Mouse (Mus musculus): ENCODE data around the gene Olfr1303. TPM values are rescaled to one million over a fixed set of nuclear protein-coding genes. Genes with fewer than 3 reads are reported as not detected.

The Olfr1303 gene
- polyA plus RNA-seq (2015; fragmentation: Nextera tagmentation; extraction: Ambion mirVana) = not detected in 2 replicates

DNA sequence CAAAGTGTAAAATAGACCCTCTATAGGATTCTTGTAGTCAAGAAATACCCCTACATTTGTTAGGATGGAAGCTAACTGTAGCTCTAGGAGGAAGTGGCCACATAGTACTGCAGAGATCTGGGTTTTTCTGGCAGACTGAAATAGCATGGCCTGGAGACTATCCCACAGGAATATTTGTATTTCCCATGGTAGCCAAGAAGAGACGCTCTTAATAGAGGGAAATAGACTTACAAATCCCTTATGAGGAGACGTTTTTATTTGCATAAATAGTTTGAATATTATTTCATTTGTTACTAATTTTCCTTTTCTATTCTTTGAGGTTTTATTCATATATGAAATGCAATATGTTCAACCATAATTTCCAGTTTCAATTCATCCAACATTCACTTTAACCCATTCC, at the start of gene Olfr1303:
Olfr1303 (minus strand) TSS at position 101 of the 400 bp plus-strand sequence.
- no peaks in the 10 kb centered on the region for H3K36me3 ChIP-seq (ENCODE audit: control insufficient read depth, insufficient read depth)
- WGBS = 80% methylated on average over 2 of the region's 2 CpGs
- H3K27ac ChIP-seq (ENCODE audit: low read length) = no peak within 1 kb of the TSS
- H3K9ac ChIP-seq (replicated peaks; ENCODE audit: low read depth, low read length) = no peak within 1 kb of the TSS
- H3K4me1 ChIP-seq (replicated peaks; ENCODE audit: control insufficient read depth, insufficient read depth, low read length) = no peaks in the 10 kb centered on the region
- ATAC-seq = no peak
- H3K9me3 ChIP-seq (ENCODE audit: control insufficient read depth, low read length) = no peaks in the 10 kb centered on the region
- H3K27me3 ChIP-seq (replicated peaks; ENCODE audit: control insufficient read depth, insufficient read depth, low read length) = no peaks in the 10 kb centered on the region
- H3K4me3 ChIP-seq (replicated peaks; ENCODE audit: low read length) = no peak within 1 kb of the TSS
- no peak within 1 kb of the TSS for H3K4me2 ChIP-seq (ENCODE audit: low read length)

DNA sequence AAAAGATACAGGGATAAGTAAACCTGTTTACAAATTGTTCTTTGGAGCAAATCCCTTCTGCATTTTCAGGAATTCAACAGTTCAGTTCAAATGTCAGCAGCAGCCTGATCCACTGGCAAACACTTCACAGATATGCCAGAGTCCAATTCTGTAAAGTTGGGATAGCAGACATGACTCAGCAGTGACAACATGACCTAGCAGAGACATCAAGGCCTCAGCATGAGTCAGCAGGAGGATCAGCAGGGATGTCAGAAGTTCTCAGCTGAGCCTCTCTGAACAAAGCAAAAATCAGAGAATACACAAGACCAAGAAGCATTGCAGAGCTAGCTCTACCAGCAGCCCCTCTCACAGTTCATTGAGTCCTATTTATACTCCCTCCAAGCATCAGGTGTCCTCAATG, 7.2 kb downstream of the Olfr1303 start:
- no peak overlapping the region for H3K27ac ChIP-seq (ENCODE audit: low read length)
- no peak overlapping the region for H3K4me2 ChIP-seq (ENCODE audit: low read length)
- no peaks in the 10 kb centered on the region for H3K27me3 ChIP-seq (replicated peaks; ENCODE audit: control insufficient read depth, insufficient read depth, low read length)
- ATAC-seq = no peak
- H3K36me3 ChIP-seq (ENCODE audit: control insufficient read depth, insufficient read depth) = no peaks in the 10 kb centered on the region
- no peaks in the 10 kb centered on the region for H3K4me1 ChIP-seq (replicated peaks; ENCODE audit: control insufficient read depth, insufficient read depth, low read length)
- H3K4me3 ChIP-seq (replicated peaks; ENCODE audit: low read length) = no peak overlapping the region
- H3K9me3 ChIP-seq (ENCODE audit: control insufficient read depth, low read length) = no peaks in the 10 kb centered on the region
- no peak overlapping the region for H3K9ac ChIP-seq (replicated peaks; ENCODE audit: low read depth, low read length)

DNA sequence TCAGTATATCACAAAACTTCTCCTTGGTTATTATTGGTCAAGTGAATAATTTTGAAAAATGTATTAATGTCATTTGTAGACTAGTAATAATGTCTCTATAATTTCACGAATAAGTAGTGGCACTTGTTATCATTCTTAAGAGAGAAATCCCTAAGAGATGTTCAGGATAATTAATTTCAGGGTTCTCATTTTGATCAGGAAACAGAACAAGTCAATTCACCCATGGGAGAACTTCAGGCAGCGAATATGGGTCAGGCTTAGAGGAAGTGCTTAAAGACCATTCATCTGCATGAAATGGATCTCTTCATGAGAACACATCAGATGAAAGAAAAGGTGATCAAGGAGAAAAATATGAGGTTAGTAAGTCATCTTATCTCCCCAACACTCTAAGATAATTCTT, 43.0 kb downstream of the Olfr1303 start, which contains the start of gene Olfr1302:
Olfr1302 (plus strand) TSS at position 301 of the 400 bp plus-strand sequence.
- no peaks in the 10 kb centered on the region for H3K9me3 ChIP-seq (ENCODE audit: control insufficient read depth, low read length)
- H3K4me2 ChIP-seq (ENCODE audit: low read length) = no peak within 1 kb of the TSS
- no peaks in the 10 kb centered on the region for H3K4me1 ChIP-seq (replicated peaks; ENCODE audit: control insufficient read depth, insufficient read depth, low read length)
- no peaks in the 10 kb centered on the region for H3K27me3 ChIP-seq (replicated peaks; ENCODE audit: control insufficient read depth, insufficient read depth, low read length)
- no peak for ATAC-seq
- H3K4me3 ChIP-seq (replicated peaks; ENCODE audit: low read length) = no peak within 1 kb of the TSS
- H3K36me3 ChIP-seq (ENCODE audit: control insufficient read depth, insufficient read depth) = no peaks in the 10 kb centered on the region
- no peak within 1 kb of the TSS for H3K27ac ChIP-seq (ENCODE audit: low read length)
- H3K9ac ChIP-seq (replicated peaks; ENCODE audit: low read depth, low read length) = no peak within 1 kb of the TSS
- 83% methylated on average over 2 of the region's 2 CpGs for WGBS

Other genes starting within 250 kb of the Olfr1303 start
- not detected in 2 replicates for gene Olfr1297, start 193.8 kb downstream of the Olfr1303 start, polyA plus RNA-seq (2015; fragmentation: Nextera tagmentation; extraction: Ambion mirVana)
- gene Olfr1298, start 171.1 kb downstream of the Olfr1303 start, polyA plus RNA-seq (2015; fragmentation: Nextera tagmentation; extraction: Ambion mirVana) = not detected in 2 replicates
- not detected in 2 replicates for gene Olfr1299, start 158.9 kb downstream of the Olfr1303 start, polyA plus RNA-seq (2015; fragmentation: Nextera tagmentation; extraction: Ambion mirVana)
- not detected in 2 replicates for gene Olfr1301, start 69.3 kb downstream of the Olfr1303 start, polyA plus RNA-seq (2015; fragmentation: Nextera tagmentation; extraction: Ambion mirVana)
- gene Olfr1302, start 42.9 kb downstream of the Olfr1303 start, polyA plus RNA-seq (2015; fragmentation: Nextera tagmentation; extraction: Ambion mirVana) = not detected in 2 replicates
- not detected in 2 replicates for gene Olfr1305, start 56.8 kb upstream of the Olfr1303 start, polyA plus RNA-seq (2015; fragmentation: Nextera tagmentation; extraction: Ambion mirVana)
- not detected in 2 replicates for gene Olfr1306, start 95.9 kb upstream of the Olfr1303 start, polyA plus RNA-seq (2015; fragmentation: Nextera tagmentation; extraction: Ambion mirVana)
- gene Olfr1307, start 129.1 kb upstream of the Olfr1303 start, polyA plus RNA-seq (2015; fragmentation: Nextera tagmentation; extraction: Ambion mirVana) = not detected in 2 replicates
- not detected in 2 replicates for gene Olfr1308, start 144.6 kb upstream of the Olfr1303 start, polyA plus RNA-seq (2015; fragmentation: Nextera tagmentation; extraction: Ambion mirVana)
- not detected in 2 replicates for gene Olfr1309, start 169.9 kb upstream of the Olfr1303 start, polyA plus RNA-seq (2015; fragmentation: Nextera tagmentation; extraction: Ambion mirVana)
- gene Olfr1310, start 192.4 kb upstream of the Olfr1303 start, polyA plus RNA-seq (2015; fragmentation: Nextera tagmentation; extraction: Ambion mirVana) = not detected in 2 replicates
- not detected in 2 replicates for gene Olfr1311, start 204.1 kb upstream of the Olfr1303 start, polyA plus RNA-seq (2015; fragmentation: Nextera tagmentation; extraction: Ambion mirVana)
- gene Olfr1312, start 229.9 kb upstream of the Olfr1303 start, polyA plus RNA-seq (2015; fragmentation: Nextera tagmentation; extraction: Ambion mirVana) = not detected in 2 replicates